ENCODE assay signal across 22 mouse cellular contexts in the genomic region with DNA sequence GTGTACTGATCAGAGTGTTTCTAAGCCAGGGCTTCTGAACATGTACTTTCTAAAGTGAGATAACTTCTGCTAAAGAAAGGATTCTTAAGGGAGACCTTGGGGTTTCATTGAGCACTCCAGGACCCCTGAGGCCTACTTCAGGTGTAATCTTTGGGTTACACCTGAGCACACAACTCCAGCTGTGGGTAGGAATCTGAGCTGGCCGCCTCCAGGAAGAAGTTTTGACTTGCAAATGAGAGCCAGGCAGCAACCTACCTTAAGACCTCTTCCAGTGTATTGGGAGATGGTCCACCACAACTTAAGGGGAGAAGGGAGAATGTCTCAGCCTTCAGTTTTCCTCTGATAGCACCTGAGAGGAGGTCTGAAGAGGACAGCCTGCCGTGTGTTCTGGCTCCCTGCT. TPM values are rescaled to one million over a fixed set of nuclear protein-coding genes. Genes with fewer than 3 reads are reported as not detected.
"Had no signal": no experiment of that assay in that cellular context is flagged by ENCODE, and none has a peak within 500 bp of the region (broad histone marks: within the 10 kb centered on the region; RNA-seq: fewer than 3 reads in every experiment).

No protein-coding gene starts in this region.

- H3K9ac ChIP-seq: lung, embryonic 15.5 days; midbrain, embryonic 13.5 days; midbrain, embryonic 15.5 days; neural tube, embryonic 13.5 days; neural tube, embryonic 15.5 days had no signal

- H3K27ac ChIP-seq: lung, embryonic 15.5 days; macrophage; midbrain, embryonic 13.5 days; midbrain, embryonic 15.5 days; neural tube, embryonic 13.5 days; neural tube, embryonic 15.5 days had no signal

- H3K4me1 ChIP-seq: midbrain, embryonic 13.5 days; midbrain, embryonic 15.5 days; neural tube, embryonic 13.5 days; neural tube, embryonic 15.5 days had no signal

- ATAC-seq: lung, postnatal 0 days; midbrain, embryonic 13.5 days; midbrain, embryonic 15.5 days had no signal

- H3K9me3 ChIP-seq: lung, embryonic 15.5 days; megakaryocyte, embryonic 14.5 days; midbrain, embryonic 13.5 days; midbrain, embryonic 15.5 days; neural tube, embryonic 13.5 days; neural tube, embryonic 15.5 days had no signal

- H3K4me2 ChIP-seq: lung, embryonic 15.5 days; midbrain, embryonic 13.5 days; midbrain, embryonic 15.5 days; neural tube, embryonic 13.5 days; neural tube, embryonic 15.5 days had no signal

- DNase-seq: lung, adult 2 months; lung, postnatal 14 days; lung, postnatal 36 days; retina, postnatal 1 day; right cerebral cortex, adult 18-20 months; right cerebral cortex, postnatal 25 days; right cerebral cortex, postnatal 4 days; spleen, adult 18-20 months; thymus, adult 18-20 months; thymus, postnatal 14 days; thymus, postnatal 36 days had no signal

- H3K4me3 ChIP-seq: lung, embryonic 15.5 days; megakaryocyte, embryonic 14.5 days; midbrain, embryonic 13.5 days; midbrain, embryonic 15.5 days; neural tube, embryonic 13.5 days; neural tube, embryonic 15.5 days had no signal

- H3K27me3 ChIP-seq: lung, embryonic 15.5 days; midbrain, embryonic 13.5 days; midbrain, embryonic 15.5 days; neural tube, embryonic 13.5 days; neural tube, embryonic 15.5 days had no signal

RNA-seq across cellular contexts. Expression of gene Gm9918, which starts 56.2 kb away (rescaled TPM):
- polyA plus RNA-seq: liver, embryonic 16.5 days; macrophage; midbrain, postnatal 0 days; small intestine, adult 2 months had no signal
